Mouse (Mus musculus) lung, embryonic 14.5 days (tissue): ENCODE measurements around the gene Etfbkmt. TPM values are rescaled to one million over a fixed set of nuclear protein-coding genes. Genes with fewer than 3 reads are reported as not detected.

Experiments used
- ATAC-seq: fragments of 200-750 bp; cut with Nextera tagmentation; 2 replicates; pipeline ENCODE4 v1.8.0; 2017; ENCODE audit warnings: mild to moderate bottlenecking, moderate TSS enrichment, moderate library complexity; ENCODE audit not compliant: insufficient read depth
- DNase-seq: peaks from one replicate; pipeline ENCODE4 v3.0.0-alpha.2; 2015
- H3K27ac ChIP-seq: fragments of 300-500 bp; sonication (generic); 2 replicates; pipeline ENCODE4 v1.5.1; 2014; ENCODE audit warnings: low read depth, mild to moderate bottlenecking, moderate library complexity
- H3K27me3 ChIP-seq: fragments of 300-500 bp; sonication (generic); 2 replicates; pipeline ENCODE4 v1.6.1; 2014; ENCODE audit warnings: low read length, control low read depth; ENCODE audit not compliant: insufficient read depth
- H3K36me3 ChIP-seq: fragments of 300-500 bp; sonication (generic); 2 replicates; pipeline ENCODE4 v1.6.1; 2014; ENCODE audit warnings: control low read depth; ENCODE audit not compliant: insufficient read depth
- H3K4me1 ChIP-seq: fragments of 300-500 bp; sonication (generic); 2 replicates; pipeline ENCODE4 v1.6.1; 2014; ENCODE audit warnings: antibody characterized with exemption, control low read depth; ENCODE audit not compliant: insufficient read depth
- H3K4me2 ChIP-seq: fragments of 300-500 bp; sonication (generic); 2 replicates; pipeline ENCODE4 v1.6.1; 2014; ENCODE audit warnings: mild to moderate bottlenecking
- H3K4me3 ChIP-seq: fragments of 300-500 bp; sonication (generic); 2 replicates; pipeline ENCODE4 v1.5.1; 2014; ENCODE audit warnings: low read depth, low read length
- H3K9ac ChIP-seq: fragments of 300-500 bp; sonication (generic); 2 replicates; pipeline ENCODE4 v1.6.1; 2014
- H3K9me3 ChIP-seq: fragments of 300-500 bp; sonication (generic); 2 replicates; pipeline ENCODE4 v1.6.1; 2016; ENCODE audit warnings: low read depth, low read length, control low read depth
- CTCF ChIP-seq: IDR thresholded peaks from 2 replicates; pipeline ENCODE4 v1.5.1; 2016; ENCODE audit warnings: antibody characterized with exemption, low read depth
- WGBS: fragments of 180-500 bp; shearing (Covaris S2); extraction: QIAGEN DNeasy Blood & Tissue Kit; methylation state at CpG from one replicate; pipeline ENCODE4 v1.1.7; 2014; 5-methylcytosine and 5-hydroxymethylcytosine counted together
- polyA plus RNA-seq: library from polyadenylated mRNA; unstranded; fragments of >200 nt; fragmentation: Nextera tagmentation; extraction: Ambion mirVana; gene quantifications from 2 replicates; pipeline ENCODE4 v1.2.1, GENCODE M21; 2014

The Etfbkmt gene
- polyA plus RNA-seq, 1 experiment from 2014 or later: 13.7 TPM

DNA sequence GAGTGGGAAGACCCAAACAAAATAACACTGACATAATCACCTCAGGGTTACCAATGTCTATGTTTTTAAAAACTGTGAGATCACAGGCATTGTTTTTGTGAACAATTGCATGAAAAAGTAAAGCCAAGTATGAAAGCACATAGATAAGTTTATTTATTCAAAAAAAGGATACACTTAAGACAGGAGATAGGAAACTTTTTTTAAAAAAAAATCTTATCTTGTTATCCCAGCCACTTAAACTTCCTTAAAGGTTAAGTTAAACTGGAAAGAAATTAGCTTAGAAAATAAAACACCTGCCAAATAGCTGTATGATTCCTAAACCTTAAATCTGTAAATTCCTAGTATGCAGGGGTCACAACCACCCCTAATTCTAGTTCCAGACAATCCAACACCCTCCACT is 40.7 kb upstream of the Etfbkmt start:
- Histone ChIP-seq H3K9ac (no peak overlapping the region), H3K27ac (no peak overlapping the region), H3K4me2 (no peak overlapping the region), H3K4me3 (no peak overlapping the region), H3K27me3 (no peaks in the 10 kb centered on the region), H3K9me3 (no peaks in the 10 kb centered on the region), H3K36me3 (no peaks in the 10 kb centered on the region), H3K4me1 (no peaks in the 10 kb centered on the region)
- TF ChIP-seq CTCF: no peak
- ATAC-seq: no peak
- DNase-seq: no peak

DNA sequence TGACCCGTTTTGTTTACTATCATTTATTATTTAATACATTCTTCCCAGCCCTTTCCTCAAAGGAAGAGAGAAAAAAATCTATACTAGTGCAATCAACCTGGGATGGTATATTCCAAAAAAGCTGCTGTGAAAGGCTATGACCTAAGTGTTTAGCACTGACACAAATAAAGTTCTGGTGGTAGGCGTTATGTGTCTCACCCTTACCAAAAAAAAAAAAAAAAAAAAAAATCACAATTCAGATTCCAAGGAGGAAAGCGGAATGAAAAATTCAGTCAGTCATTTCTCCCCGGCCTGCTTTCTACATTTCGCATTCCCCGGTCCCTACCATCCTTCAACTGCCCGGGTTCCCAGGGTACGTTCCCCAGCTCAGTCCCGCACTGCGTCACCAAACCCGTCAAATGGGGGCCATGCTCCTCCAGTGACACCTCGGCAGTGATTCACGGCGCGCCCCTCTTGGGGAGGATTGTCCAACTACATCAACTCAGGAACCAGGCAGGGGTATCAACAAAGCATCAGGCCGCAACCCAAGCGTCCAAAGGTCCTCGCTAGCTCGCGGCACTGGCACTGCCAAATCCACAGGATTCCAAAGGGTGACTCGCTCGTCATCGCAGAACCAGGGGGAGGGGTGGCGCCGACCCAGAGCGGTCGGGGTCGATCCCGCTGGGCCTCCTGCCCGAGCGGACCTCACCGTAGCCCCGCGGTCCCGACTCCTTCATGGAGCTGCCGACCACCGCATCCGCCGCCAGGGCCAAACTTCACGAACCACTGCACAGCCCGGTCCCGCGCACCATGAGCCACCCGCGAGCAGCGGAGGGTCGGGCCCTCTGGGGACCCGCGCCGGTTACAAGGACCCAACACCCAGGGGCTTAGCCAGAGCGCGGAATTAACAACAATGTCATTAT is 39.2 kb upstream of the Etfbkmt start:
- WGBS: 1% methylated on average over 52 of the region's 52 CpGs
- peak overlapping the region; percentile 81 for H3K4me2 ChIP-seq
- H3K9me3 ChIP-seq: no peaks in the 10 kb centered on the region
- peak overlapping the region; percentile 92 for H3K9ac ChIP-seq
- DNase-seq (peak; percentile 72), ATAC-seq (peak; percentile 67)
- H3K27me3 ChIP-seq: no peaks in the 10 kb centered on the region
- no peaks in the 10 kb centered on the region for H3K36me3 ChIP-seq
- peak overlapping the region; percentile 94 for H3K27ac ChIP-seq
- TF ChIP-seq CTCF: peak; percentile 25; the same call in 1 of the 2 replicates
- H3K4me1 ChIP-seq: no peaks in the 10 kb centered on the region
- peak overlapping the region; percentile 81 for H3K4me3 ChIP-seq

DNA sequence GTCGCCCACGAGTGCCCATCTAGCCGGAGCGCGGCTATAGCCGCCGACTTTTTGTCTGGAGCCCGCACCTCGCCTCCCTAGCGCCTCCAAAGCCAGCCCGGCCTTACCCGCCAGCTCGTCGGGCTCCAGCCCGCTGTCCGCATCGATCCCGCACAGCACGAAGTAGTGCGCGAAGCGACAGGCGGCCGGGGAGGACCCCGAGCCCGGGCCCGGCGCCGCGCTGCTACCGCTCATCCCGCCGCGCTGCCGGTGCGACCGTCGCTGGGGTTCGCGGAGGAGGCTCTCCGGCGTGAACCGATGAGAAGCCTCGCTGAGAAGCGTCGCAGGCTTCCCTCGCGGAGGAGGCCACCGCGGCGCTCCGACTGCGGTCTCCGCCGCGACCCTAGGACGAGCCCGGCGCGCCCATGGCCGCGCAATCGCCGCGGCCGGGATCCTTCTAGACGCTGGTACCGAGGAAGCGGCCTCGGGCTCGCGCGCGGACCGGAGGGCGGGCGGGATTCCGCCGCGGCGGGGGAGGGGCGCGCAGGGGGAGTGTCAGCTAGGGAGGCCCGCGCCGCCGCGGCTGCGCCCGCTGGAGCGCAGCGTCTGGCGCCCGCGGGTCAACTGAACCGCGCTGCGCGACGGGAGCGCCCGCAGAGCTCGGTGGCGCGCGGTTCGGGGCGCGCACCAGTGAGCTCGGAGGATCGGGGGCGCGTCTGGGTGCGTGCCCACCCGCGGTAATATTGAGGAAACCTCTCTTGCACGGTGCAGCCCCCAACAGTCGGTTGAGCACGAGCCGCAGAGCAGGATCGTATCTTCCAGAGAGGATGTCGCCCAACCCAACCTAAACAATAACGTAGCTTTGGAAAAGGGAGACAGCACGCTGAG is 38.3 kb upstream of the Etfbkmt start, which contains the start of gene Dennd5b:
TSS of gene Dennd5b (minus strand) at position 605 of the 867 bp plus-strand sequence.
- Histone ChIP-seq H3K4me3 (peak within 1 kb of the TSS; percentile 81), H3K4me2 (peak within 1 kb of the TSS; percentile 81), H3K4me1 (no peaks in the 10 kb centered on the region), H3K27ac (peak within 1 kb of the TSS; percentile 94), H3K36me3 (no peaks in the 10 kb centered on the region), H3K9me3 (no peaks in the 10 kb centered on the region), H3K9ac (peak within 1 kb of the TSS; percentile 92), H3K27me3 (no peaks in the 10 kb centered on the region)
- DNase-seq (peak; percentile 89), ATAC-seq (peak; percentile 92)
- no peak for TF ChIP-seq CTCF
- WGBS: under 1% methylated on average over 113 of the region's 124 CpGs

DNA sequence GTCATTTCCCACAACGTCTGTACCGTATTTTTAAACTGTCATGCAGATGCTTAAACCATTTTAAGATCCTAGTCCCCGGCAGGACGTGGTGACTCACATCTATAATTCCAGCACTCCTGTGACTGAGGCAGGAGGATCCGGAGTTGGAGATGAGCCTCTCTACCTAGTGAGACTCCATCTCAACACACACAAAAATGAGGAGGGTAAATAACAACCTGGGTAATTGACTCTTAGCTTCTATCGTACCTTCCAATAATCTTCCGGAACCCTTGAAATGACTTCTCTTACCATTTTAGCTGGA is 37.8 kb upstream of the Etfbkmt start:
- peak overlapping the region; percentile 81 for H3K4me2 ChIP-seq
- no peaks in the 10 kb centered on the region for H3K27me3 ChIP-seq
- H3K9me3 ChIP-seq: no peaks in the 10 kb centered on the region
- H3K4me3 ChIP-seq: peak overlapping the region; percentile 81
- H3K27ac ChIP-seq: peak overlapping the region; percentile 94; the same call in 1 of the 2 replicates
- DNase-seq (no peak), ATAC-seq (no peak)
- H3K36me3 ChIP-seq: no peaks in the 10 kb centered on the region
- H3K4me1 ChIP-seq: no peaks in the 10 kb centered on the region
- peak overlapping the region; percentile 92 for H3K9ac ChIP-seq
- 11% methylated on average over 7 of the region's 7 CpGs for WGBS
- no peak for TF ChIP-seq CTCF

DNA sequence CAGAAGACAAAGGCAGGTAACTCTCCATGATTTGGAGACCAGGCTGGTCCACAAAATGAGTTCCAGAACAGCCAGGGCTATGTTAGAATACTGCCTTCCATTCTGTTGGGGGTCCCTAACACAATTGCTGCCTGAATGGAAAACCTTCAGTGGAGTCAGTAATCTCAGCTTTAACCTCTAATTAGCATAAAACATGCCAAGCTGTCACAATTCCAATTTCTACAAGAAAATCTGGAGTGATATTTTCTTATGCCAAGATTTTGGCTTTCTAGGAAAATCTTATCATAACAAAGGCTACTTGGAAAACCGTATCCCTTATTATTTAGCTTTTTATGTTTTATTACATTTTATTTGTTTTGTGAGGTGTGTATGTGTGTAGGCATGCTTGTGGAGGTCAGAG is 36.2 kb upstream of the Etfbkmt start:
- Histone ChIP-seq H3K9me3 (no peaks in the 10 kb centered on the region), H3K27me3 (no peaks in the 10 kb centered on the region), H3K27ac (no peak overlapping the region), H3K9ac (no peak overlapping the region), H3K4me2 (no peak overlapping the region), H3K4me1 (no peaks in the 10 kb centered on the region), H3K36me3 (no peaks in the 10 kb centered on the region), H3K4me3 (no peak overlapping the region)
- DNase-seq (no peak), ATAC-seq (no peak)
- TF ChIP-seq CTCF: no peak
- WGBS: 79% methylated on average over 1 of the region's 1 CpGs

DNA sequence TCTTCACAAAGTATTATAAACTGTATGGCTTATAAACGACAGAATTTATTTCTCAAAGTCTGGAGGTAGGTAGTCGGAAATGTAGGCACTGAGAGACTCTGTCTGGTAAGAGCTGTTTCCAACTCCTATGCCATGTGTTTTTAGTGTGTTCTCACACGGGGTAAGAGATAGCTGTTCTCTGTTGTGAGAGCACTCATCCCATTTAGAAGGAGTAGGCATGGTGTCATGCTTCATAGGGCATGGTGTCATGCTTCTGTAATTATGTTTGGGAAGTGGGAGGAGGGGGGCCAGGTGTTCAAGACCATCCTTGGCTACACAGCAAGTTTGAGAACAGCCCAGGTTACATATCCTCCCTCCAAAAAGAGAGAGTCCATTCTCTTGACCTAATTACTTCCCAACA is 32.0 kb upstream of the Etfbkmt start:
- Histone ChIP-seq H3K27me3 (no peaks in the 10 kb centered on the region), H3K4me3 (no peak overlapping the region), H3K4me2 (no peak overlapping the region), H3K27ac (no peak overlapping the region), H3K4me1 (no peaks in the 10 kb centered on the region), H3K9me3 (no peaks in the 10 kb centered on the region), H3K36me3 (no peaks in the 10 kb centered on the region), H3K9ac (no peak overlapping the region)
- TF ChIP-seq CTCF: no peak
- DNase-seq (no peak), ATAC-seq (no peak)
- WGBS: 68% methylated on average over 3 of the region's 3 CpGs

DNA sequence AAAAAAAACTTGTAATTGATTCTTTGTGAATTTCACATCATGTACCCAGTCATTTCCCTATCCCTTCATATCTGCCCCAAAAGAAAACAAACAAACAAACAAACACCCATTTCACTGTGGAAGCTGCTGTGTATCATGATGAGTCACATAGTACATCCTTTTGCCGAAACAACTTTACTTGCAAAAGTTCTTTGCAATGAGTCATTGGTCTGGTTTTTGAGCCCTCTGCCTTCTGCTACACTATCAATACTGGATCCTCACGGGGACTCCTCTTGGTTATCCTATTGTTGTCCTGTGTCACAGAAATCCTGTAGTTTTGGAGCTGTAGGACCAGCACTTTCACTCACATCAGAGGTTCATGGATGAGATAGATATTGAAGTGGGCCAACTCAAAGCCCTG is 30.7 kb upstream of the Etfbkmt start:
- Histone ChIP-seq H3K4me2 (no peak overlapping the region), H3K4me1 (no peaks in the 10 kb centered on the region)
- WGBS: 82% methylated on average over 2 of the region's 2 CpGs

More for the DNA sequence above, 30.7 kb upstream of the Etfbkmt start:
- Histone ChIP-seq H3K9ac (no peak overlapping the region), H3K36me3 (no peaks in the 10 kb centered on the region), H3K4me3 (no peak overlapping the region), H3K27me3 (no peaks in the 10 kb centered on the region), H3K27ac (no peak overlapping the region), H3K9me3 (no peaks in the 10 kb centered on the region)
- no peak for TF ChIP-seq CTCF
- DNase-seq (no peak), ATAC-seq (no peak)
